Mouse (Mus musculus) limb, embryonic 11.5 days (tissue): ENCODE data around the gene Fignl1. TPM values are rescaled to one million over a fixed set of nuclear protein-coding genes. Genes with fewer than 3 reads are reported as not detected.

ENCODE experiments used
- ATAC-seq: fragments of 200-750 bp; cut with Nextera tagmentation; 2 replicates; pipeline ENCODE4 v1.8.0; 2017; ENCODE audit warnings: low read depth; ENCODE audit not compliant: insufficient number of reproducible peaks, low FRiP score, low TSS enrichment
- DNase-seq: peaks from one replicate; pipeline ENCODE4 v3.0.0-alpha.2; 2015; ENCODE audit warnings: low spot score
- H3K27ac ChIP-seq: fragments of 300-500 bp; sonication (generic); replicated peaks from 2 replicates; pipeline ENCODE4 v1.5.1; 2014; ENCODE audit warnings: low read depth, mild to moderate bottlenecking, low read length
- H3K27me3 ChIP-seq: fragments of 300-500 bp; sonication (generic); 2 replicates; pipeline ENCODE4 v1.6.1; 2014; ENCODE audit warnings: mild to moderate bottlenecking, low read length, mixed read lengths; ENCODE audit not compliant: control insufficient read depth, insufficient read depth
- H3K36me3 ChIP-seq: fragments of 300-500 bp; sonication (generic); 2 replicates; pipeline ENCODE4 v1.6.1; 2014; ENCODE audit warnings: mild to moderate bottlenecking, low read length, moderate library complexity, mixed read lengths; ENCODE audit not compliant: control insufficient read depth, insufficient read depth
- H3K4me1 ChIP-seq: fragments of 300-500 bp; sonication (generic); 2 replicates; pipeline ENCODE4 v1.6.1; 2014; ENCODE audit warnings: low read length, mixed read lengths; ENCODE audit not compliant: control insufficient read depth, insufficient read depth
- H3K4me2 ChIP-seq: fragments of 300-500 bp; sonication (generic); 2 replicates; pipeline ENCODE4 v1.6.1; 2014; ENCODE audit warnings: low read depth, mild to moderate bottlenecking, moderate library complexity; ENCODE audit not compliant: severe bottlenecking
- H3K4me3 ChIP-seq: fragments of 300-500 bp; sonication (generic); 2 replicates; pipeline ENCODE4 v1.5.1; 2014; ENCODE audit warnings: low read depth, low read length
- H3K9ac ChIP-seq: fragments of 300-500 bp; sonication (generic); 2 replicates; pipeline ENCODE4 v1.6.1; 2014; ENCODE audit warnings: mild to moderate bottlenecking, low read length
- H3K9me3 ChIP-seq: fragments of 300-500 bp; sonication (generic); 2 replicates; pipeline ENCODE4 v1.6.1; 2016; ENCODE audit warnings: low read length; ENCODE audit not compliant: control insufficient read depth
- WGBS: fragments of 180-500 bp; shearing (Covaris S2); extraction: QIAGEN DNeasy Blood & Tissue Kit; methylation state at CpG from one replicate; pipeline ENCODE4 v1.1.7; 2014; 5-methylcytosine and 5-hydroxymethylcytosine counted together
- polyA plus RNA-seq: library from polyadenylated mRNA; unstranded; fragments of >200 nt; fragmentation: Nextera tagmentation; extraction: Ambion mirVana; gene quantifications from 2 replicates; pipeline ENCODE4 v1.2.1, GENCODE M21; 2014

The Fignl1 gene
- polyA plus RNA-seq, 1 experiment from 2014 or later: 96.7 TPM

DNA sequence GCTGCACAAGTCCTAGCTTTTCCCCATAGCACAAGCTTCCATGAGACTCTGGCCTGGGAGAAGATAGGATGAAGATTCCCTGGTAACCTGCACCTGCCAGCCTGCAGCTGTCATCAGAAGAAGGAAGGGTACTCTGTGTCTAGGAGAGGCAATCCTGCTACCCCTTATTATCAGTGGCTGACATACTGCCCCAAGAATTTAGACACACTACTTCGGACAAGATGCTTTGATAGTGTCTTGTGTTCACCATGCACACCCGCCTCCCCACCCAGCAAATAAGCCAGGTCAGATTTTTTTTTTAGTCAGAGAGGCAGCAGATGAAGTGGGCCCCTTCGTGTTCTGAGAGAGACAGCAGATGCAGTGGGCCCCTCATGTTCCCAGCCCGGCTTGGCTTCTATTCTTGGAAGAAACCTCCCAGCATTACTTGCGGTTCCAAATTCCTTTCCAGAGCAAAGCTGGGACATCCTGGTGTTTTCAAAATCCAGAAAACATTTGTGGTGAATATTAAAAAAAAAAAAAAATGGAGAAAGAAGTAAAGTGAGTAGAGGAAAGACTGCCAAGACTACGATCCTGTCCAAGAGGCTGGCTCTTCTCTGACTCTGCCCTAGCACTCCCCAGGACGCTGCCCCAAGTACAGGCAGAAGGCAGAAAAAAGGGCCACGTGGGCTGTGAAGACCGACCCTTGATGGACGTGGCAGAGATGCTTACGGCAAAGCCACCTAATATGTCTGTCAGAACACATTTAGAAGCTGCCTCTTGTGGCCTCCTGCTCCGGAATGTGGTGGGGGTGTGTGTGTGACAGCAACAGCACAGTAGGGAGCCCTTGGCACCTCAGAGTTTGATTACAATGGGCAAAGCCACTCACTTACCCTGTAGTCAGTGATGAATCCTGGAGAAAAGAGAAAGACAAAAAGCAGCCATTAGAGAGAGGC is 15.5 kb upstream of the Fignl1 start:
- Histone ChIP-seq H3K9ac (no peak overlapping the region), H3K4me2 (no peak overlapping the region), H3K36me3 (no peaks in the 10 kb centered on the region), H3K4me3 (no peak overlapping the region), H3K27ac (peak overlapping the region; percentile 47; the same call in 1 of the 2 replicates), H3K9me3 (no peaks in the 10 kb centered on the region), H3K4me1 (peaks cover 45% of the 10 kb centered on the region), H3K27me3 (no peaks in the 10 kb centered on the region)
- WGBS: 34% methylated on average over 12 of the region's 12 CpGs
- DNase-seq (no peak), ATAC-seq (no peak)

DNA sequence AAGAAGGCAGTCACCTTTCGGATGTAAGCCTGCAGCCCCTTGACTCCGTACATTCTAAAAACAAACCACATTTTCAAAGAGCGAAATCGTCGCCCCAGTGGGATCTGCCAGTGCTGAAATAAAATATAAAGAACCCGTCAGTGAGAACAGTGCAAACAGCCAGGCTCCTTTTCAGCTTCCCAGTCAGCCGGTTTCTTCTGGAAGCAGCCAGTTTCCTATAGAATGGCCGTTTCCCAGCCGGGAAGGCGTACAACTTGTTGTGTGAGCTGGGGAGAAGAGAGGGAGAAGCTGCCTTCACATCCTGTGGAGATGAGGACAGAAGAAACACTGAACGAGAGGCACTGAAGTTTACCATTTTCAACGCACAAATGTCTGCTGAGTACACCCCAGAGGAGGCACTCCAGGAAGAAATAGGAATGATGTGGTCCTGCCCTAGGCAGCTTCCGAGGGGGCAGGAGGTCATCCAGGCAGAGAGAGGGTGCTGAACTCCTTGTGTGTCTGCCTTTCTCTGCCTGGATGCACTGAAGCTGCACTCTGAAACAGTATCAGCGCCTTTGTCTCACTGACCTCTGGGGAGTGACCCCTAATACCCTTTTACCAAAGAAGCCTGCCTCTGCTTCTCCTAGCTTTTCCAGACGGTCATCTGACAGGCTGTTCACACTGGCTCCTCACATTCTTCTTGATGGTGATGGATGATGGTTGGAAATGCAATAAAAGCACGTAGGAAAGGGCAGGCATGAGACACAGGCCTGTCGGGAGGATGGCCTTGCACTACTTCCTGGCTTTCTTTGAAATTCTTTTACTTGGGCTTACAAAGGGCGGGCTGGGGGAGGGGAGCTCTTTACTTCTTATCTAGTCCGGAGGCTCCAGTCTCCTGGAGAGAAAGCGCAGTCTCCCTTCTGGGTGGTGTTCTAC is 13.7 kb upstream of the Fignl1 start:
- ATAC-seq (peak; percentile 6; the same call in 1 of the 2 replicates), DNase-seq (peak; percentile 69)
- H3K9me3 ChIP-seq: no peaks in the 10 kb centered on the region
- no peak overlapping the region for H3K4me2 ChIP-seq
- H3K4me3 ChIP-seq: no peak overlapping the region
- H3K36me3 ChIP-seq: no peaks in the 10 kb centered on the region
- H3K4me1 ChIP-seq: peaks cover 32% of the 10 kb centered on the region
- peak overlapping the region; percentile 59 for H3K9ac ChIP-seq
- H3K27ac ChIP-seq: peak overlapping the region; percentile 97
- 6% methylated on average over 20 of the region's 20 CpGs for WGBS
- H3K27me3 ChIP-seq: no peaks in the 10 kb centered on the region

DNA sequence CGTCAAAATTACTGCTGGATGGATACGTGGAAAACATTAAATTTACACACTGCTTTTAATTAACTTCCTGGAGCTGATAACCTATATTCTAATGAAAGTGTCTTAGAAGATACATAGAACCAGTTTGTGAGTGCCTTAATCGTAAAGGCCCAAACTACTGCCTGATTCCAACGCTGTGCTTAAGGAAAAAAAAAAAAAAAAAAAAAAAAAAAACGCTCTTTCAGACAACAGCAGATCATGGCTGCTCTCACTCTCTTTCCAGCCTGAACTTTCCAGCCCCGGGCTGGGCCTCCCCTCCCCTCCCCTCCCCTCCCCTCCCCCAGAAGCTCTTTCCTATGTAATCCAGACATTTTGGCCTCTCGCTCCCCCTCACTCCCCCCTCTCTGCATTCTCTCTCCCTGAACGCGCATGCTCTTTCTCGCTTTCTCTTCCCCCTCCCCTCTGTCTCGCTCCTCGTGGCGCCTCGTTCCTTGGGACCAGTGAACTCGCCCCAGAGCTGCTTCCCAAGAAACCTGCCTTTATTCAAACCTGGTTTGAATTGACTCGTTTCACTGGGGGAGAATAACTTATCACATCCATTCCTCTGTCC is 12.7 kb upstream of the Fignl1 start:
- no peak overlapping the region for H3K4me2 ChIP-seq
- ATAC-seq: peak; percentile 87
- H3K4me3 ChIP-seq: no peak overlapping the region

DNA sequence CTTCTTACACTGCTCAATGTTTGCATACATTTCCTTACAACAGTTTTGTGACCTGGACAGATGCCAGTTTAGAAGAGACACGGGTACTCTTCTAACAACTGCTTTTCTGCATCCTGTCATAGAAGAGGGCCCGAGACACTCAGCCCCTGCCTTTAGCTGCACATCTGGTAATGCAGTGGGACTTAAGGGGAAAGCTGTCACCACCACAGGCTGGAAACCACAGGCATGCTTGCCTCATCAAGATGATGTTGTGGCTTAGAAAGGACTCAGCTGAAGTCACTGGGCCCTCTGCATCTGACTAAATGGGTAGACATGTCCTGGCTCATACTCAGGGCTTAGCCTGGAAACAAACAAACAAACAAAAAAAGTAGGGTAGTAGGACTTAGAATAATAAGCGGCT is 12.0 kb upstream of the Fignl1 start:
- ATAC-seq (no peak), DNase-seq (peak; percentile 45)
- H3K27me3 ChIP-seq: no peaks in the 10 kb centered on the region
- H3K4me2 ChIP-seq: no peak overlapping the region
- H3K4me1 ChIP-seq: peaks cover 27% of the 10 kb centered on the region
- no peak overlapping the region for H3K4me3 ChIP-seq
- H3K27ac ChIP-seq: peak overlapping the region; percentile 63
- no peaks in the 10 kb centered on the region for H3K36me3 ChIP-seq
- no peaks in the 10 kb centered on the region for H3K9me3 ChIP-seq
- H3K9ac ChIP-seq: no peak overlapping the region
- WGBS: 43% methylated on average over 3 of the region's 3 CpGs

More for the DNA sequence above, 12.7 kb upstream of the Fignl1 start:
- no peaks in the 10 kb centered on the region for H3K27me3 ChIP-seq
- peaks cover 27% of the 10 kb centered on the region for H3K4me1 ChIP-seq
- H3K9ac ChIP-seq: peak overlapping the region; percentile 59; the same call in 1 of the 2 replicates
- DNase-seq: peak; percentile 89
- H3K9me3 ChIP-seq: no peaks in the 10 kb centered on the region
- H3K36me3 ChIP-seq: no peaks in the 10 kb centered on the region
- H3K27ac ChIP-seq: peak overlapping the region; percentile 97
- under 1% methylated on average over 16 of the region's 16 CpGs for WGBS

DNA sequence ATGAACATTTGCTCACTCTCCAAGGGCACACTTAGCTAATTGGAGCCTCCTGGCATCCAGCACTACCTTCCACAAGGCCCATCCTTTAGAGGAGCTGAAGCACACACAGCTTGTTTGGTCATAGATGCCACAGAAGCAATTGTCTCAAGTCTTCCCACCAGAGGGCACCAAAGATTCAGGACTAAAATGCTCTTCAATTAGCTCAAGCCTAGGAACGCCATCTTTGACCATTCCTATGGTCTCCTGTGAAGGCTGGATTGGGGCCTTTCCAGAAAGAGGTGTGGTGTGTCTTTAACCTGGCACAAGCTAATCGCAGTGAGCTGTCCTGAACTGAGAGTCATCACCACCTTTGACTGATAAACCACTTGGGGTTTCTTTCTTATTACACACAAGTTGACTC is 11.5 kb upstream of the Fignl1 start:
- no peak overlapping the region for H3K9ac ChIP-seq
- 4% methylated on average over 2 of the region's 2 CpGs for WGBS
- H3K27me3 ChIP-seq: no peaks in the 10 kb centered on the region
- ATAC-seq: peak; percentile 41; the same call in 1 of the 2 replicates
- peak overlapping the region; percentile 63; the same call in 1 of the 2 replicates for H3K27ac ChIP-seq
- H3K4me3 ChIP-seq: no peak overlapping the region
- H3K4me1 ChIP-seq: peaks cover 27% of the 10 kb centered on the region
- DNase-seq: peak; percentile 88
- H3K36me3 ChIP-seq: no peaks in the 10 kb centered on the region
- H3K9me3 ChIP-seq: no peaks in the 10 kb centered on the region
- H3K4me2 ChIP-seq: no peak overlapping the region

DNA sequence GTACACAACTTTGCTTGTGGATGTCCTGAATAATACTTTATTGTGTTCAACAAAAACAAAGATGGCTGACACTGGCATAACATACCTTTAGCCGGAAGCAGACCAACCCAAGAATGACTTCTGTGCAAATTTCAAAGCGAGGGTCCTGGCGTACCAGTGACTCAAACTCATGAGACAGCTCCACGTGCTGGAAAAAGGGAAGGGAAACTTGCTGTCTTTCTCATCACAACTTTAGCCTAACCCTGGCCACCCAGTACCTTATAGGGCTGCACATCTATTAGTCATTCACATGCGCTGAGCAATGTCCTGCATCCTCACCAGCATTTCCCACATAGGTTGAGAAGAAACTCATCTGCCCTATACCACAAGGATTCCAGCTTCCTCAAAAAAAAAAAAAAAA is 10.4 kb upstream of the Fignl1 start:
- DNase-seq: no peak

DNA sequence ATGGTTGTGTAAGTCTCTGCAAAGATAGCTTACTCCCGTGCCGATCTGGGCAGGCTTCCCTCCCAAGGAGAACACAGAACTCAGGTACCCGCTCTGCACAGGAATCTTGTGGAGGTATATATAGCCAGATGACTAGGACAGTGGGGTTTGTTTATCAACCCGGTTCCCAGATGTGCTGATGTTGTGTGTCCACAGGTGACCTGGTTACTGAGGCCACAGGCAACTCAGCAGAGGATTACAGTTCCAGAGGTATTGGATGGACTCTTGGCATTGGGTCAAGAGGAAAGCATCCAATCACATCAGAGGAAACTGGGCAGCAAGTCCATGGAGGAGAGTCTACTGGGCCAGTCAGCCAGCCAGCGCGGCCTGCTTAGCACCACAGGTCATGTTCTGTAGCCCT is 10.0 kb upstream of the Fignl1 start:
- ATAC-seq: no peak
- no peak overlapping the region for H3K27ac ChIP-seq
- H3K36me3 ChIP-seq: no peaks in the 10 kb centered on the region
- WGBS: 81% methylated on average over 6 of the region's 6 CpGs
- no peak overlapping the region for H3K4me2 ChIP-seq
- DNase-seq: no peak
- no peaks in the 10 kb centered on the region for H3K9me3 ChIP-seq
- peaks cover 17% of the 10 kb centered on the region for H3K4me1 ChIP-seq
- no peak overlapping the region for H3K9ac ChIP-seq
- H3K4me3 ChIP-seq: no peak overlapping the region
- no peaks in the 10 kb centered on the region for H3K27me3 ChIP-seq

More for the DNA sequence above, 10.4 kb upstream of the Fignl1 start:
- Histone ChIP-seq H3K27me3 (no peaks in the 10 kb centered on the region), H3K9me3 (no peaks in the 10 kb centered on the region), H3K4me1 (peaks cover 21% of the 10 kb centered on the region), H3K27ac (no peak overlapping the region), H3K36me3 (no peaks in the 10 kb centered on the region), H3K4me2 (no peak overlapping the region), H3K4me3 (no peak overlapping the region), H3K9ac (no peak overlapping the region)
- ATAC-seq: no peak
- 93% methylated on average over 5 of the region's 5 CpGs for WGBS

DNA sequence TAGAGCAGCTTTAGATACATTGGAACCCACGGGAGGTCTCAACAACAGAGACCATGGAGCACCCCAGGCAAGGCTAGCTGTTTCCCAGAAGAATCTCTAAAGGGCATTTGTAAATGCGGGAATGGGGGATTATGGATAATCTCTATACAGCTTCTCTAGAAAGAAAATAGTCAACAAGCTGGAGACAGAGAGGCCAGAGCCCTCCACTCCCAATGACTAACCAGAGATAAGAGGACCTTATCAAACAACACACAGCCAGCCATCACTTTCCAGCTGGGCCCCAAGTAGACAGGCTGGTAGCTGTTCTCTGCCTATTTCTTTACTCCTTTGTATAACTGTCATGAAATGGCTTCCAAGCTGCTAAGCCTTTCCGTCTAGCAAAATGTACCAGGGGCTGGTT is 7.0 kb upstream of the Fignl1 start:
- 68% methylated on average over 3 of the region's 3 CpGs for WGBS
- no peak for DNase-seq
- Histone ChIP-seq H3K4me1 (peaks cover 3% of the 10 kb centered on the region), H3K4me3 (no peak overlapping the region), H3K36me3 (no peaks in the 10 kb centered on the region), H3K27ac (no peak overlapping the region), H3K4me2 (no peak overlapping the region), H3K9ac (no peak overlapping the region), H3K27me3 (no peaks in the 10 kb centered on the region), H3K9me3 (no peaks in the 10 kb centered on the region)
- ATAC-seq: no peak
